Mouse (Mus musculus) stomach, embryonic 16.5 days (tissue): ENCODE data around the gene Slc35f5. TPM values are rescaled to one million over a fixed set of nuclear protein-coding genes. Genes with fewer than 3 reads are reported as not detected.

Source experiments
- ATAC-seq: fragments of 200-750 bp; cut with Nextera tagmentation; 2 replicates; pipeline ENCODE4 v1.8.0; 2017; ENCODE audit warnings: moderate number of reproducible peaks, moderate TSS enrichment; ENCODE audit not compliant: insufficient read depth, low FRiP score
- H3K27ac ChIP-seq: fragments of 300-500 bp; sonication (generic); 2 replicates; pipeline ENCODE4 v1.5.1; 2014; ENCODE audit warnings: low read length
- H3K27me3 ChIP-seq: fragments of 300-500 bp; sonication (generic); 2 replicates; pipeline ENCODE4 v1.6.1; 2014; ENCODE audit warnings: low read length, control low read depth, mixed read lengths; ENCODE audit not compliant: control insufficient read depth, insufficient read depth
- H3K36me3 ChIP-seq: fragments of 300-500 bp; sonication (generic); 2 replicates; pipeline ENCODE4 v1.6.1; 2014; ENCODE audit warnings: low read length; ENCODE audit not compliant: control insufficient read depth, insufficient read depth
- H3K4me1 ChIP-seq: fragments of 300-500 bp; sonication (generic); 2 replicates; pipeline ENCODE4 v1.6.1; 2014; ENCODE audit warnings: low read length, control low read depth, mixed read lengths; ENCODE audit not compliant: control insufficient read depth, insufficient read depth
- H3K4me2 ChIP-seq: fragments of 300-500 bp; sonication (generic); 2 replicates; pipeline ENCODE4 v1.6.1; 2014; ENCODE audit warnings: low read depth, low read length, mixed read lengths
- H3K4me3 ChIP-seq: fragments of 300-500 bp; sonication (generic); replicated peaks from 2 replicates; pipeline ENCODE4 v1.5.1; 2014; ENCODE audit warnings: mild to moderate bottlenecking, low read length
- H3K9ac ChIP-seq: fragments of 300-500 bp; sonication (generic); 2 replicates; pipeline ENCODE4 v1.6.1; 2014; ENCODE audit warnings: low read length
- H3K9me3 ChIP-seq: fragments of 300-500 bp; sonication (generic); replicated peaks from 2 replicates; pipeline ENCODE4 v1.6.1; 2016; ENCODE audit warnings: low read length, control low read depth; ENCODE audit not compliant: control insufficient read depth
- WGBS: fragments of 180-500 bp; shearing (Covaris S2); extraction: QIAGEN DNeasy Blood & Tissue Kit; methylation state at CpG from one replicate; pipeline ENCODE4 v1.1.7; 2014; 5-methylcytosine and 5-hydroxymethylcytosine counted together
- polyA plus RNA-seq: library from polyadenylated mRNA; unstranded; fragments of >200 nt; fragmentation: Nextera tagmentation; extraction: Ambion mirVana; gene quantifications from 2 replicates; pipeline ENCODE4 v1.2.1, GENCODE M21; 2015

The Slc35f5 gene
- polyA plus RNA-seq, 1 experiment from 2014 or later: 69.2 TPM

- peak overlapping the region; percentile 99 for H3K27ac ChIP-seq
- WGBS: 1% methylated on average over 29 of the region's 29 CpGs
- no peaks in the 10 kb centered on the region for H3K27me3 ChIP-seq
- H3K4me3 ChIP-seq: peak overlapping the region; percentile 79
- peak overlapping the region; percentile 92 for H3K9ac ChIP-seq
- H3K4me1 ChIP-seq: peaks cover 15% of the 10 kb centered on the region
- H3K36me3 ChIP-seq: no peaks in the 10 kb centered on the region
- peak; percentile 4; the same call in 1 of the 2 replicates for ATAC-seq
- peak overlapping the region; percentile 80 for H3K4me2 ChIP-seq
- no peaks in the 10 kb centered on the region for H3K9me3 ChIP-seq
Measured at GRCm38 (mm10) chr1:125561206-125561605, 811 bp downstream of the Slc35f5 start.

- peaks cover 15% of the 10 kb centered on the region for H3K4me1 ChIP-seq
- H3K36me3 ChIP-seq: no peaks in the 10 kb centered on the region
- H3K4me2 ChIP-seq: peak overlapping the region; percentile 80
- 75% methylated on average over 4 of the region's 4 CpGs for WGBS
- peak overlapping the region; percentile 99; the same call in 1 of the 2 replicates for H3K27ac ChIP-seq
- H3K27me3 ChIP-seq: no peaks in the 10 kb centered on the region
- H3K9me3 ChIP-seq: no peaks in the 10 kb centered on the region
- no peak for ATAC-seq
- H3K9ac ChIP-seq: peak overlapping the region; percentile 92
- peak overlapping the region; percentile 79 for H3K4me3 ChIP-seq
Measured at GRCm38 (mm10) chr1:125561841-125562240, 1.4 kb downstream of the Slc35f5 start.

- no peak overlapping the region for H3K27ac ChIP-seq
- no peak overlapping the region for H3K4me3 ChIP-seq
- no peak for ATAC-seq
- no peaks in the 10 kb centered on the region for H3K4me1 ChIP-seq
- H3K36me3 ChIP-seq: peaks cover 11% of the 10 kb centered on the region; the same call in 1 of the 2 replicates
- no peaks in the 10 kb centered on the region for H3K27me3 ChIP-seq
- no peak overlapping the region for H3K9ac ChIP-seq
- H3K4me2 ChIP-seq: no peak overlapping the region
- 82% methylated on average over 4 of the region's 4 CpGs for WGBS
- H3K9me3 ChIP-seq: no peaks in the 10 kb centered on the region
Measured at GRCm38 (mm10) chr1:125568126-125568525, 7.7 kb downstream of the Slc35f5 start.

GRCm38 (mm10) chr1:125574219-125574618 is 13.8 kb downstream of the Slc35f5 start:
- Histone ChIP-seq H3K4me3 (no peak overlapping the region), H3K4me1 (no peaks in the 10 kb centered on the region), H3K27me3 (no peaks in the 10 kb centered on the region), H3K27ac (no peak overlapping the region), H3K9me3 (no peaks in the 10 kb centered on the region; the same call in 1 of the 2 replicates), H3K4me2 (no peak overlapping the region), H3K36me3 (peaks cover 28% of the 10 kb centered on the region), H3K9ac (no peak overlapping the region)
- ATAC-seq: no peak
- 69% methylated on average over 2 of the region's 2 CpGs for WGBS

GRCm38 (mm10) chr1:125575458-125576114 is 15.2 kb downstream of the Slc35f5 start:
- WGBS: 82% methylated on average over 10 of the region's 10 CpGs
- ATAC-seq: no peak

GRCm38 (mm10) chr1:125576965-125577364 is 16.6 kb downstream of the Slc35f5 start:
- no peak overlapping the region for H3K27ac ChIP-seq
- H3K4me1 ChIP-seq: no peaks in the 10 kb centered on the region
- H3K9ac ChIP-seq: no peak overlapping the region
- H3K36me3 ChIP-seq: peaks cover 33% of the 10 kb centered on the region
- no peaks in the 10 kb centered on the region; the same call in 1 of the 2 replicates for H3K9me3 ChIP-seq
- H3K4me2 ChIP-seq: no peak overlapping the region
- ATAC-seq: no peak
- no peak overlapping the region for H3K4me3 ChIP-seq
- H3K27me3 ChIP-seq: no peaks in the 10 kb centered on the region

More at GRCm38 (mm10) chr1:125575458-125576114, 15.2 kb downstream of the Slc35f5 start:
- Histone ChIP-seq H3K4me3 (no peak overlapping the region), H3K27ac (no peak overlapping the region), H3K4me2 (no peak overlapping the region), H3K27me3 (no peaks in the 10 kb centered on the region), H3K9me3 (no peaks in the 10 kb centered on the region; the same call in 1 of the 2 replicates), H3K4me1 (no peaks in the 10 kb centered on the region), H3K36me3 (peaks cover 30% of the 10 kb centered on the region), H3K9ac (no peak overlapping the region)

GRCm38 (mm10) chr1:125578091-125578490 is 17.7 kb downstream of the Slc35f5 start:
- no peak overlapping the region for H3K4me3 ChIP-seq
- no peaks in the 10 kb centered on the region for H3K4me1 ChIP-seq
- 75% methylated on average over 1 of the region's 1 CpGs for WGBS
- H3K4me2 ChIP-seq: no peak overlapping the region
- peaks cover 24% of the 10 kb centered on the region for H3K36me3 ChIP-seq
- no peak overlapping the region for H3K27ac ChIP-seq
- H3K9me3 ChIP-seq: no peaks in the 10 kb centered on the region; the same call in 1 of the 2 replicates
- no peaks in the 10 kb centered on the region for H3K27me3 ChIP-seq
- ATAC-seq: no peak
- no peak overlapping the region for H3K9ac ChIP-seq

GRCm38 (mm10) chr1:125581134-125581533 is 20.7 kb downstream of the Slc35f5 start:
- no peak for ATAC-seq
- Histone ChIP-seq H3K4me3 (no peak overlapping the region), H3K4me1 (no peaks in the 10 kb centered on the region), H3K9me3 (no peaks in the 10 kb centered on the region), H3K9ac (no peak overlapping the region), H3K27me3 (no peaks in the 10 kb centered on the region), H3K27ac (no peak overlapping the region), H3K4me2 (no peak overlapping the region), H3K36me3 (peaks cover 28% of the 10 kb centered on the region)
- WGBS: 89% methylated on average over 3 of the region's 3 CpGs

GRCm38 (mm10) chr1:125603620-125604019 is 43.2 kb downstream of the Slc35f5 start:
- Histone ChIP-seq H3K36me3 (no peaks in the 10 kb centered on the region), H3K4me3 (no peak overlapping the region), H3K9me3 (0 out of 2 replicates have a peak, but pooled peaks cover 9% of the 10 kb centered on the region), H3K9ac (no peak overlapping the region), H3K4me2 (no peak overlapping the region), H3K4me1 (no peaks in the 10 kb centered on the region), H3K27ac (no peak overlapping the region), H3K27me3 (no peaks in the 10 kb centered on the region; the same call in 1 of the 2 replicates)
- no peak for ATAC-seq
- 80% methylated on average over 4 of the region's 4 CpGs for WGBS
